Mouse (Mus musculus) adipocyte (in vitro differentiated cells): ENCODE results near the gene Anks1b.

Experiments used
- DNase-seq: peaks from one replicate; pipeline ENCODE4 v3.0.0-alpha.2; 2016; ENCODE audit warnings: low spot score

The Anks1b gene

GRCm38 (mm10) chr10:90728401-90729358 lies 855.4 kb downstream of the Anks1b start:
- peak; percentile 78 for DNase-seq

GRCm38 (mm10) chr10:90729527-90729926 lies 856.2 kb downstream of the Anks1b start:
- no peak for DNase-seq

DNA sequence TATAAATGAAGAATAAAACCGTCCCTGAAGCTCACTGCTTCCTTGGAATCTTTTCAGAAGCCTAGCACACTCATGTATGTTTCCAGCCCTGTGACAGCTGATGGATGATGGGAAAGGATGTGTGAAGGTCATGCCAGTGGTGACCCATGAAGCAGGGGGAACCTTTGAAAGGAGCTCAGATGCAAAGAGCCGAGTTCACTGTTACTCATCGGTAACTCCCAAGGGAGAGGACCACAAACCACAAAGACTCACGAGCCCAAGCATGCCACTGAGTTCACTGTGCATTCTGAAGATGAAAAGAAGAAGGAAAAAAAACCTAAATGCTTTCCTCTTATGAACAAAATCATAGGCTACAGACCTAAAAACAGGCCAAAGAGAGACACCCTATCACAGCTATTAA lies 859.5 kb downstream of the Anks1b start:
- no peak for DNase-seq

DNA sequence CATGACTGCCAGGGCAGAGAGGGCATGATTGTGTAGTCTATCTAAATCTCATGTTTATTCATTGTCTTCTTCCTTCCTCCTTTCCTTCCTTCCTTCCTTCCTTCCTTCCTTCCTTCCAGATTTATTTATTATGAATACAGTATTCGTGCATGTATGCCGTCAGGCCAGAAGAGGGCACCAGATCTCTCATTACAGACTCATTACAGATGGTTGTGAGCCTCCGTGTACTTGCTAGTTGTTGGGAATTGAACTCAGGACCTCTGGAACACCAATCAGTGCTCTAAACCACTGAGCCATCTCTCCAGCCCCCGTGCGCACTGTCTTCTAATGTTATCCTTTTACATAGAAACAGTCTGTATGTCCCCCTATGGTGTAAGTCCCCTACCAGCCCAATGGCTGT lies 860.3 kb downstream of the Anks1b start:
- peak; percentile 70 for DNase-seq

- DNase-seq: no peak
Observed at GRCm38 (mm10) chr10:90738475-90738874, 865.2 kb downstream of the Anks1b start.

DNA sequence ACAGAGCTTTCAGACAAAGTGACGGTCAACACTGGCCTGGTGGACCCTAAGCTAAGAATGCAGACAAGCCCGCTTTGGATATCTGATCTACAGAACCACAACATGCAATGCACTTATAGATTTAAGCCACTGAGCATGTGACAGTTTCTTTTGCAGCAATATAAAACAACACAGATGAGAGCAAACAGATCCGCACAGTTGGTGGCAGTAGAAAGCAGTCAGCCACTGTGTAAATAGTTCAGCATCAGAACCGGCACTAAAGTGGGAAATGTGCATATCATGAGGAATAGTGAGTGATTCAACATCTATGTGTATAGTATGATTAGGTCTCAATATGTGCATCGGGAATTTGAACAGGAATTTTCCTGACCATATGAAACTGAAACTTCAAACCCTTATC lies 867.6 kb downstream of the Anks1b start:
- DNase-seq: no peak

DNA sequence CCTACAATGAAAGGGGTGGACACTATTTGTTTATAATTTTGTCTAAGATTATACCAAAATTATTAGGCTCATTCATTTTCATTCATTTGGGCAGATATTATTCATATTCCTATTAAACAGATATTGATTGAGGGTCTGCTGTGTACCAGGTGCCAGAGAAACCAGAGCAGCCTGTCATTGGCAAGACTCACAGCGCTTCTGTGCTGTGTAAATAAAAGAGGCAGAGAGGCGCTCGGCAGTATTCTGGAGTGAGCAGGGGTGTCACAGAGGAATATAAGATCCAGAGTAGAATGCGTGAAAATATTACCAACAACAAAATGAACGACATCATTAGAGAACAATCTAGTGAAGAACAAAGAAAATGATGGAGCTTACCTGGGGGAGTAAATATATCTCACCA lies 878.6 kb downstream of the Anks1b start:
- DNase-seq: no peak

DNA sequence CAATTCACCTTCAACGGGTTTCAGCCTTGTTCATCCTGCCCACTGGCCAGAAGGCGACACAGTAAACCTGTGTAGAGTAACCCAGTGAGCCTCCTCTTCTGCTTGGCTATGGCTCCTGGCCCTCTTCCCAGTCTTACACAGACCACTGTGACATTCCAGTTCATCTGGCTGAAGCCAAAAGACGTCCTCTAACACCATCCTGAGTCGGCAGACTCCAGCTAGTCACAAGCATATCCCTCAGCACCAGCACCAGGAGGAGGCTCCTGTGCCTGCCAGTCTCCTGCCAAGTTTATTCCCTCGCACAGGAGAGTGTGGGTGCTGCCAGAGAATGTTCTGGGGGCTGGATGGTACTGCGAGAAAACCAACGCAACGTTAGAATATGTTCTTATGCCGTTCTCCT lies 879.8 kb downstream of the Anks1b start:
- no peak for DNase-seq

DNA sequence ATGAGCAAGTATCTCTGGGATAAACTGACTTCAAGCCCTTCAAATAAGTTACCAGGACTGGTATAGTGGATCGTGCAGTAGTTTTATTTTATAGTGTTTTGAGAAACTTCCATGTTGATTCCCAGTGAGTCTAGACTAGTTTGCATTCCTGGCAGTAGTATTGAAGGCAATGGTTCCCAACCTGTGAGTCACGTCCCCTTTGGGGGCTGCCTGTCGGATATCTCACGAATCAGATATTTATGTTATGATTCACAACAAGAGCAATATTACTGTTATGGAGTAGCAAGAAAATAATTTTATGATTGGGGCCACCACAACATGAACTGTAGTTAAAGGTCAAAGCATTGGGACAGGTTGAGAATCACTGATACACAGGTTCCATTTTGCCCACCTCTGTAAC lies 884.5 kb downstream of the Anks1b start:
- DNase-seq: no peak

DNA sequence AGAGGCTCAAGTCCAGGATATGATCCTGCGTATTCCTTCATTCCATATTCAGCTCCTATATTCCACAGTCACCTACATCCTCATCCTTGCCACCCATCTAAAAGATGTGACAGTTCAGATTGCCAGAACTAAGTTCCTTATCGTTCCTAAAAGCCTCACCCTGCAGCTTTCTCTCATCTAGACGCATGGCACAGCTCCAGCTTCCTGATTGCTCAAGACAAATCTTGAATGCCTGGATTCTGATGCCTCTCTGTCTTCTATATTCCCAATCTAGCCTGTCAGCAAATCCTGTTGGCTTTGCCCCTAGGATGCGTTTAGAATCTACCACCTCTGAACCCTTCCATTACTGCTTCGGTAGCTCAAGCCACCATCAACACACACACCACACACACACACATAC lies 886.6 kb downstream of the Anks1b start:
- DNase-seq: no peak

DNA sequence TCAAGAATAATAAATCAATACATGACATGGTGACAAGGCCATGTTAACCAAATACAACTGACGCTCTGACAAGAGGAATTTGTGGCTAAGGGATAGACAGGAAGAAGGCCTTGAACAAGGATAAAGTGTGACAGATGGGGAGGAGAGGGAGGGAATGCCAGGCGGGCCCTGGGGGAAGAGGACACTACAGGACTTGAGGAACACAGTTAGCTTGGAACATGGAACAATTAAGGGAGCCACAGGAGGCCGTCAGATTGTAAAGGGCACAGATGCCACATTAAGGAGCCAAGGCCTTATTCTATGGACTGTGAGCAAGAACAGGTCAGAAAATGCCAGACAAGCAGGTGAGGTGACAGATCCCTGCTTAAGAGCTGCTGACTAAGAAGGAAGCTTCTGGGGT lies 893.0 kb downstream of the Anks1b start:
- DNase-seq: no peak

- DNase-seq: no peak
Observed at GRCm38 (mm10) chr10:90770403-90770955, 897.2 kb downstream of the Anks1b start.

GRCm38 (mm10) chr10:90771046-90771445 lies 897.7 kb downstream of the Anks1b start:
- DNase-seq: no peak

DNA sequence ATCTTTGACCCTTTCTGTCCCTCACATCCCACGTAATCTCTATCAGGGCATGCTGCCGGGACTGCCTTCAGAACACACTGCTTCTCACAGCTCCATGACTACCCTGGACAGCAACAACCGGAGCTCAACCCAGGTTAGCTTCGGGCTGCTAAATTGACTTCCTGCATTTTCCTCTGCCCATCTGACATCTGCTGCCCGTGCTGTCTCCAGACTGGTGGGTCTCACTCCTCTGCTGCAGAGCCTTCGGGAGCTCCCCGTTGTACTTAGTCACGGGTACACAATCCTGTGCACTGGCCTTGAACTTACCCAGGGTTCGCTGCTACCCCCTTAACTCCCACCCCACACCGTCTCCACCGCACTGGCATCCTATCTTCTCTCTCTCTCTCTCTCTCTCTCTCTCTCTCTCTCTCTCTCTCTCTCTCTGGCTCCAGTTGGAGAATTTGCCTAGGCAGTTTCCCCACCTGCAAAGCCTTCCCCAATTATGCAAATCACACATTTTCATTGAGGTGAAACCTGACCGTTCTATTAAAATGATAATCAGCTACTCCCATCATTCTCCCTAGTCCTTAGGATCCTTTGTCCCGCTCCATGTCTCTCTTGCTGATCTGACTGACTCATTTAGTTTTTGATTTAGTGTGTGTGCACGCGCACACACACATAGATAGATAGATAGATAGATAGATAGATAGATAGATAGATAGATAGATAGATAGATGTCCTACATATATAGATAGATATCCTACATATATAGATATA lies 898.3 kb downstream of the Anks1b start:
- no peak for DNase-seq

GRCm38 (mm10) chr10:90779561-90780400 lies 906.5 kb downstream of the Anks1b start:
- DNase-seq: no peak

DNA sequence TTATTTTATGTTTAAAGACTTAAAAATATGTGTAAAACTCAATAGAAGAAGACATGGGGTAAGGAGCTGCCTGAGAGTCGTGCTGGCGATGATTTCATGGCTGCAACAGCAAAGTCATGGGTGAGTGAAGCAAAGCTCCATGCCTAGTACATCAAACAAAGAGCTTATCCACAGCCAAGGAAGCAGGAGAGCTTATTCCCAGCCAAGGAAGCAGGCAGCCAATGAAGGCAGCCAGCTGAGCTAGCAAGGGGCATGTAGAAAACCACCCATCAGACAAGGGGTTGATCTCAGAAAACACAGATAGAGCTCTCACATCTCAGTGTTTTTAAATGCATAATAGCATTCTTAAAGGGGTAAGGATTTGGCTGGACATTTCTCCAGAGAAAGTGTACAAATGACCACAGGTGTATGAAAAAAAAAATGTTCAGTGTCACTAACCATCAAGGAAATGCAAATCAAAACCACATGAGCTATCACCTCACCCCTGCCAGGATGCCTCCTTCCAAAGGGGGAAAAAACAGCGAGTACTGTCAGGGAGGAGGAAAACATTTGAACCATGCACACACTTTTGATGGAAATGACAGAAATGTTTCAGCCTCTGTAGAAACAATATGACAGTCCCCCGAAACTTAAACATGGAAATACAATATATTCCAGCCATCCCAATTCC lies 911.8 kb downstream of the Anks1b start:
- DNase-seq: no peak

GRCm38 (mm10) chr10:90785680-90786079 lies 912.4 kb downstream of the Anks1b start:
- DNase-seq: no peak

DNA sequence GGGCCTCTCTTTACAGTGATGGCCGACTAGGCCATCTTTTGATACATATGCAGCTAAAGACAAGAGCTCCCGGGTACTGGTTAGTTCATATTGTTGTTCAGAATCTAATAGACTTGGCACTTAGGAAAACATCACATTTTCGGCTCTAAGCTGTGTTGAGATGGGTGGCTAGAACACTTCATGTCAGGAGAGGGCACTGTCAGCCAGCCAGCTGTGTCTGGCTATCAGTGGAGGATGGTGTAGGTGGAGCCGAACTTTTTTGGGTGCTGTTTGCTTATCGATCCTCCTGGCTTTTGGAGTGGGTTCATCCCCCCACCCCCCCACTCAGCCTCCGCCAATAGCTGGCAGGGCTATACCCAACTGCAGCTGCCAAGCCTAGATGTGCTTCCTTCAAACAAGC lies 929.8 kb downstream of the Anks1b start:
- no peak for DNase-seq

- DNase-seq: no peak
Observed at GRCm38 (mm10) chr10:90804602-90805095, 931.3 kb downstream of the Anks1b start.

DNA sequence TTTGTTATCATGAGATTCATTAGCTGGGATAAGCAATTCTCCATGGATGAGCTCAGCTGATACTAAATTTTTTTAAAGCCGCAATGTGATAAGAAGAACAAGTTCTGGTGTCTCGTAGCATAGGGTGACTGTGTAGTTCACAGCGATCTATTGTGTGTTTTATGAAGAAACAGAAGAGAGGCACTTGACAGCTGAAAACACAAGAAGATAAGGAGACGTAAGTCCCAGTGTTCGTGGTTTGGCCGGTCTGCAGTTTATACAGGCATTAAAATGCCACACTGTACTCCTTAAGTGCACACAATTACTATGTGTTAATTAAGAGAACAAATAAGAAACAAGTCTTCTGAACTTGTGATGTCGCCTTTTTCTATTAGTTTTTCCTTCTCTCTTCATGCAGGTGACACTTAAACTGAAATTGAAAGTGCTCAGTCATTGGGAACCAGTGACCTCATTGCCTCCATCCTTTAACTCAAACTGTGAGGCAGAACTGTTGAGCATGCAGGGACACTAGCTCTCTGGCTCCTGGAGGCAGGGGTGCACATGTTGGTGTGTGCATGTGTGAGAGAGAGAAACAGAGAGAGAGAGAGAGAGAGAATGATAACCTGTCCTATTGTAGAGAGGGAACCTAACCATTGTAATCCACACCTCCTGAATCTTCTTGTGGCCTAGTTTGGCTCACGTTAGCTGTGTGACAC lies 935.5 kb downstream of the Anks1b start:
- no peak for DNase-seq
